Mouse (Mus musculus) frontal cortex, postnatal 25 days (tissue): ENCODE measurements around the gene Gadd45a.
"Not testable (repeated sequence)": the region's sequence is repeated elsewhere in the genome, so short reads cannot be mapped to it uniquely, and the experiment has no call there.

Experiments used
- DNase-seq, 2 experiments: peaks; one replicate each; pipeline ENCODE4 v3.0.0; 2022; ENCODE audit warnings: low spot score in 2 of 2

Gadd45a gene

GRCm38 (mm10) chr6:67019001-67019400 lies 18.3 kb downstream of the Gadd45a start:
- DNase-seq: not testable (repeated sequence)

DNA sequence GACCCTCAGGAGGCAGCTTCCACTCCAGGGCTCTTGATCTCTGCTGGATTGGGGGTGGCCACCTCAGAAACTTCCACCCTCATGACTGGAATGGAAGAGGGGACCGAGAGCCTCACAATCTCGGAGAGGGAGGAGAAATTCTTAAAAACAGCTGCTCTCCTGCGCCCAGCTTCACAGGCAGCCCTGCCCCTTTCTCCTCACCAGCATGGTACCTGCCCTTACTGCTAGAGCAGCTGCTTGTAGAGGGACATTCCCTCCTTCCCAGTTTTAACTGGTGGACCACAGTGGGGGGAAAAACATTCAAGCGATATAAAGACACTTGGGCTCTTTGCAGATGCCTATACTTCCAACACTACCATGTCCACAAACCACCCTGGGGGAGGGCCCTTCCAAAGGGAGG lies 18.9 kb downstream of the Gadd45a start:
- DNase-seq: no peak

- DNase-seq: no peak
These were observed 20.6 kb downstream of the Gadd45a start for GRCm38 (mm10) chr6:67016520-67017111.

- DNase-seq: no peak
These were observed 21.3 kb downstream of the Gadd45a start for GRCm38 (mm10) chr6:67015739-67016519.

DNA sequence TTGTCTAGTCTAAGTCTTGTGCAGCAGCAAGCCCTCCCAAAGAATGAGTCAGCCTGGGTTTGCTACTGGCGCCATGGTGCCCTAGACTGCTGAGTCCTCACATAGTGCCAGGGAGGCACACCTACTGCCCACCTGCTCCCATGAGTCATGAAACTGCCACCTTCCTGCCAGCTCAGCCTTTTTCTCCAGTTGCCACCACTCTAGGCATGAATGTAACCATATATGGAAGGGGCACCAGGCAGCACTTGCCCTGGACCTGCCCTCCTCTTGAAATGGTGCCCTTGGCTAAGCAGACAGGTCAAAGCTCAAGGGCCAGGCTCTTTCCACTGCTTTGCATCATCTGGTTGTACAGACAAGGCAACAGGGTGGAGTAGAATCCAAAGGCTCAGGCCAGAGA lies 22.6 kb downstream of the Gadd45a start:
- DNase-seq: no peak

- DNase-seq: no peak
These were observed 23.1 kb downstream of the Gadd45a start for GRCm38 (mm10) chr6:67013949-67014678.

DNA sequence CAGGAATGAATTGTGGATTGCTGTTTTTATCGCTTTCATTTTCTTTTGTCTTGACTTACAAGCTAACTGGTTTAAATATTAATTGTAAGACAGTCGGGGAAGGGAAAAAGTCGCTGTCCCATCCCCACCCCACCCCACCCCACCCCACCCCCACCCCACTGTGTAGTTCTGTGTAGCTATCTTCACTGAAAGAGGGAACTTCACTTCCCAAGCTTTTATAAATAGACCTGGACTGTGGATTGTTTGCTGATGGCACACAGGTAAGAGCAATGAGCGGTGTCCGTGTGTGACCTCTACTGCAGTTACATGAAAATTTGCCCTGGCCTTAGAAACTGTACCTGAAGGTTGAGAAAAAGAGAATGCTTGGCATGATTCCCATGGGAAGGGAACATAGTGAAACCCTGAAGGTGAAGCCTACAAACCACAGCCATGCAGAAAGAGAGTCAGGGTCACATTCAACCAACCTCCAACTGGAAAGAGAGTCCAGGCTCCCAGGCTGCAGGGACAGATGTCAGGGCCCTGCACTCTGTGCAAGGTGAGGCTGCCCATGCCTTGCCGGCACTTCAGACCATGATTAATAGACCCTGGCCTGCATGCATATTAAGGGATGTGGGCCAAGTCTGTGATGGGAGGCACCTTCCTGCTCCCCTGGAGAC lies 23.8 kb downstream of the Gadd45a start:
- no peak for DNase-seq

GRCm38 (mm10) chr6:67011217-67011518 lies 26.1 kb downstream of the Gadd45a start:
- no peak for DNase-seq

DNA sequence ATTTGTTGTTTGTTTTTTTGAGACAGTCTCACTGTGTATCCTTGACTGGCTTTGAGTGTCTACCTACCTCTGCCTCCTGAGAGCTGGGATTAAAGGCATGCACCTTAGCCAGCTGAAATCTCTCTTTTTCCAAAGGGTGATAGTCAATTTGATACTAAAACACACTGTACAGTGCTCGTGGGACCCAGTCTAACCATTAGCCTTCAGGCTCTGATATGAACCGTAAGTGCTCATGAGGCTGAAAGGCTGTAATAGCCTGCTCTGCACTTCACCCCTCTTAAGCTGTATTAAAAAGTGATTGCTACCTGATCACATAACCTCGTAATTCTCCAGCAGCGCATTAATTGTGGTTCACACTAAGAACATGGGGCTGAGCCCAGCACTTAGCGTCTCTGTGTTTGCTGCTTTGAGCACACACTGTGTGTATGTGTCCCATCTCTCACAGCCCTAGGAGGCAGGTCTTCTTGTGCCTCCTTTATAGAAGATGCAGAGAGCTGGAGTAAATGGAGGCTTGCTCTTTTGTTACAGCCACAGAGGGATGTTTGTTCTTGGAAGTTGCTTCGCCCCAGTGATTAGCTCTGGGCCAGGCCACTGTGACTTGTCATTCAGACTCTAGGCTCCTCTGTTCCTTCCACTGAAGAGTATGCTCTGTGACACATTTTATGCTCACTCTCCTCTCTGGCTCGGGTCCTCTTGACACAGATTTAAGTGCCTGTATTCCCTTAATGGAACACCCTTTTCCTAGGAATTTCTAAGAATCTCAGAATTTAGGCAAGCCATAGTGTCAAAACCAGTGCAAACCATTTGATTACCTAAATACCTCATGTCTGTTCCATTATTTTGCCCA lies 26.7 kb downstream of the Gadd45a start:
- no peak for DNase-seq

- DNase-seq: no peak
These were observed 27.4 kb downstream of the Gadd45a start for GRCm38 (mm10) chr6:67009888-67010287.

DNA sequence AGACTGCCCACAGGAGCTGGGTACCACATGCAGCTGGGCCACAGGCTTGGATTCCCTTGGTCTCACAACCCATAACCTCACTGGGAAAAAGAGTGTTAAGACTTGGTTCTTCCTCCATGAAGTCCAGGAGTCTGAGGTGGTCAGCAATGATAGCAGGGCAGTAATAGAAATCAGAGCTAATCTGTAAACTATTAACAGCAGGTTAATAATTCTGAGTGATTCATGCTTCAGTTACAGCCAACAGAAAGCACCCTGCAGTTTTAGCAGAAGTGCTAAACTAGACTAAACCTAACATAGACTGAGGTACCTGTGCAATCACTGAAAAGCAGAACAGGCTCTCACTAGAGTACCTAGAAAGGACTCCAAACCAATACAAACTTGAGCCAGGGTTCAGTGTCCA lies 37.5 kb downstream of the Gadd45a start:
- no peak for DNase-seq

DNA sequence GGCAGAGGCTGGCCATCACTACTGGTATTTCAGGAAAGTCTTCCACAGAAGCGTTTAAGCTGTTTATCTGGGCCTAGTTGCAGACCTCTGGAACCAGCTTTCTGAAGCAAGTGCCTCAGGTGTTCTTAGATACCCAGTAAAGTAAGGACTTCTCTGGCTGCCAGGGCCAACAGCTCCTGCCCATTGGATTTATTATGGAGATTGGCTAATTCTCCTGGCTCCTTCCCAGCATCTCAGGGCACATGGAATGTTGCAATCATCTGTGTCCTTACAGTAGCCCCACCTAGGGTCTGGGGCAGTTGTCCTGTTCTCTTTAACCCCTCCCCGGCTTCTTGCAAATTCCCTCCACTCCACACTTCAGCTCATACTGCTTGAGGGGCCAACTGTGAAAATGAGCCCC lies 38.6 kb downstream of the Gadd45a start:
- no peak for DNase-seq

- DNase-seq: no peak
These were observed 41.0 kb downstream of the Gadd45a start for GRCm38 (mm10) chr6:66996257-66996656.

- no peak for DNase-seq
These were observed 41.4 kb downstream of the Gadd45a start for GRCm38 (mm10) chr6:66995825-66996224.

- no peak for DNase-seq
These were observed 42.3 kb downstream of the Gadd45a start for GRCm38 (mm10) chr6:66994981-66995380.

- no peak for DNase-seq
These were observed 44.5 kb downstream of the Gadd45a start for GRCm38 (mm10) chr6:66992786-66993185.

GRCm38 (mm10) chr6:66992232-66992631 lies 45.0 kb downstream of the Gadd45a start:
- DNase-seq: no peak

GRCm38 (mm10) chr6:66989518-66989917 lies 47.7 kb downstream of the Gadd45a start:
- DNase-seq: no peak

DNA sequence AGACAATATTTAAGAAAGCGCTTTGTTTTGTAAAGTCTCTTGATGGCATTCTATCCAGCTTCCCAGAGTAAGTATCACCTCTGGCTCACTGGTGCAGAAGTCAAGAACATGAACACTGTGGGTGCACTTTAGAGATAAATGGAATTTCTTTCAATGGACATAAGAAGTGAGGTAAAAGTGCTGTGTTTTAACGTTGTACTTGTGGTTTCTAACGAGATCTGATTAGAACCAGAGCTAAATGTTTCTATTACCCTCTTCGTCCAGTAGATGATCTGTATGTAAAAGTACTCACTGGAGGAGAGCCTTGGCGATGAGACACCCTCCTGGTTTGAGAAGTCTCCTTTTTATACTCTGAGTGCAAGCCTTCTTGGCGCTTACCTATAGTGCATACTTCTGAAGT lies 48.2 kb downstream of the Gadd45a start:
- no peak for DNase-seq

GRCm38 (mm10) chr6:66988363-66988762 lies 48.9 kb downstream of the Gadd45a start:
- no peak for DNase-seq

DNA sequence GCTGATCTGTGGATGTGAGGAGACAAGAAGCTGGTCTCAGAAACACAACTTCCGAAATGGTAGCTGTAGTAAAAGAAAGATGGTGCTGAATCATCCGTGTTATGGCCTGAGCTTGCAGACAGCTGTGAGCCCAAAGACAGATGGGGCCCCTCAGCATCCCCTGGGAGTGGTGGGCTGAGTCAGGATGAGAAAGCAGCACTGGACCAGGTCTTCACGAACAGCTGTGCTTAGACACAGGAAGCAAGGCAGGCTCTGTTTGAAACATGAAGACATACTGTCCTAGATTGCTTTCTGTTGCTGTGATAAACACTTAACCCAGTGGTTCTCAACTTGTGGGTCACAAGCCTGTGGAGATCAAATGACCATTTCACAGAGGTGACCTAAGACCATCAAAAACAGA lies 49.6 kb downstream of the Gadd45a start:
- DNase-seq: no peak

DNA sequence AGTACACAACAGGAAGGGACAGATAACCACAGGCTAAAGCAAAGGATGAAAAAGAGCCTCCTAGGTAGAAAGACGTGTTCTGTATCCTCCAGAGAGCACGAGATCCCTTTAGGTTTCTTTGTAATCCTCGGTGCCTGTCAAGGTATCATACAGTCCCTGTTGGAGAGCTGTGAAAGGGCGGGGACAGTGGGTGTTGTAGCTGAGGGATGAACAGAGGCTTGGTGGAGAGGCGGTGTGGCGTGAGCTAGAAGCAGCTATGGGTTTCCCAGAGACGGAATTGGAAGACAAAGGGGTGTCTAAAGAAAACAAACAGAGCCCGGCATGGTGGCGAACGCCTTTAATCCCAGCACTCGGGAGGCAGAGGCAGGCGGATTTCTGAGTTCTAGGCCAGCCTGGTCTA lies 51.2 kb downstream of the Gadd45a start:
- no peak for DNase-seq
